Mouse (Mus musculus) cerebellum, postnatal 4 days (tissue): ENCODE results near the gene Fam228a.
"Not testable (repeated sequence)": the region's sequence is repeated elsewhere in the genome, so short reads cannot be mapped to it uniquely, and the experiment has no call there.

Source experiments
- DNase-seq, 2 experiments: peaks; one replicate each; pipeline ENCODE4 v3.0.0; 2022; ENCODE audit warnings: low spot score in 2 of 2, mixed read lengths in 1 of 2

Fam228a gene

DNA sequence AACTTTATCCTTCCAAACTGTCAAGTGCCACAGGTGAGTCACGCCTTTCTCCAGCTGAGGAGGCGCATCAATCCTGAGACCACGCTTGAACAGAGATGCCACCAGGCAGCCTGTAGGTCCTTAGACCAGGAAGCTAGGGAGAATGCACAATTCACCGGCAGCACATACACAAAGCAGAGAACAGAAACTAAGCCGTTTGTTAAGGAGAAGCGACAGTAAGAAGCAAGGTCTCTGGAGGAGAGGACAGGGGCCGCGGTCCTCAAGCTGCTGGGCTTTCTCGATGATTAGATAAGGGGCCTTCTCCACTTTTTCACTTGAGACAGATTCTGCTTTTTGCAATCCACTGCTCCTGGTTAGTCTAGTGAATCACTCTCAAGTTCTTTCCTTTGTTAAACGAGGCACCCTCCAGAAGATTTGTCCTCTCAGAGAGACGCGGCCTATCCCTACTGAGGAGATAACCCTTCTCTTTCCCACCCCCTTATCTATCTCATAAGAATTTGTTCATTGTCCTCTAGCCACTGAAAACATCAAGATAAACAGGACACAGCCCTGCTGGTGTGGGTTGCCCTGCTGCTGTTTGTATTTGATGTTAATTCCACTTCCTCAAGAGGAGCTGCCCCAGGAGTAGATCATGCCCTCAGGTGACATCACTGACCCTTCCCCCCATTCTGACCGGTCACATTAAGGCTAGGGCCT lies 19.0 kb downstream of the Fam228a start:
- no peak for DNase-seq

DNA sequence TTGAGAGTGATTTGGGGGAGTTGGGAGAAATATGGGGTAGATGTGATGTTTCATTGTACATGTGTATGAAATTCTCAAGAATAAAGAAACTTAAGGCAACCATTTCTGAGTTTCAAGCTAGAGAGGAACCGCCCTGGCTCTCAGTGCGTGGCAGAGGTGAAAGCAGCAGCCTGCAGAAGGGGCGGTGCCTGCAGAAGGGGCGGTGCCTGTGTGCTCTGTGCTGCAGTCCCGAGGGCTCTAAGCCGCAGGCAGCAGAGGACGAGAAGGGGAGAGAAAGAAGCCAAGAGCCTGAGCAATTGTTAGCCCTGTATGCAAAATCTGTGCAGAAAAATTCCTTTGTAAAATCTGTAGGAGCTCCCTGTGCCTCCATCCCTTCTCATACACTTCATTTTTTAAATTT lies 20.8 kb downstream of the Fam228a start:
- DNase-seq: no peak

DNA sequence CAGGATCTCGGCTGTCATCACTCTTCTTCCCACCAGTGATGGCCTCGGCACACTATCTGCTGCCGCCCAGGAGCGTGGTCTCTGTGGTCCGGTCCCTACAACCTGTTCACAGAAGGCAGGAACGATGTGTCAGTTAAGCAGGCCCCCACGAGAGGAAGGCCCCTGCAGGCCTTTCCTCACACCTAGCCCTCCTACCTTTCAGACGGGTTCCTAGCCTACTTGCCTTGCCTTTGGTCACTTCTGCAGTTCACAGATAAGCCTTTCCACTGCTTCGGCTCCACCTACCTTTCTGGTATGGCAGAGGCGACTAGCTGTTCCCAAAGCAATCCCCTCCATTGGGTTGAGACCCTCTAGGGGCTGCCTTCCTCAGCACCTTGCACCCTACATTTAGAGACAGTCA lies 22.6 kb downstream of the Fam228a start:
- DNase-seq: no peak

DNA sequence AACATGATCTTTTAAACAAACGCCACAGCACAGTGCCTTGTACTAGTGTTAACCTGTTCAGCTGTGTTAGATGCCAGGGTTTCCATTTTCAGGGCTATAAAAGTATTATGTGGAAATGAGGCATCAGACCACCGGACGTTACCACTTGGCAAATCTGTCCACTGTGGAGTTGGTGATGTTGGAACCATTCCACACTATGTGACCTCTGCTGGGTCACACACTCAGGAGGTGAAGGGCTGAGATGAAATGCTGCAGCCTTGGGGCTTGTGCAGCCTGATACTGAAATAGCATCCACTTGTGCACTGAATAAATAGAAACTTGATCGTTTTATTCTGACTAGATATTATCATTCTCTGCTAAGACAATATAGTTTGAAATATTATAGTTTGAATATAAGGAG lies 24.9 kb downstream of the Fam228a start:
- no peak for DNase-seq

DNA sequence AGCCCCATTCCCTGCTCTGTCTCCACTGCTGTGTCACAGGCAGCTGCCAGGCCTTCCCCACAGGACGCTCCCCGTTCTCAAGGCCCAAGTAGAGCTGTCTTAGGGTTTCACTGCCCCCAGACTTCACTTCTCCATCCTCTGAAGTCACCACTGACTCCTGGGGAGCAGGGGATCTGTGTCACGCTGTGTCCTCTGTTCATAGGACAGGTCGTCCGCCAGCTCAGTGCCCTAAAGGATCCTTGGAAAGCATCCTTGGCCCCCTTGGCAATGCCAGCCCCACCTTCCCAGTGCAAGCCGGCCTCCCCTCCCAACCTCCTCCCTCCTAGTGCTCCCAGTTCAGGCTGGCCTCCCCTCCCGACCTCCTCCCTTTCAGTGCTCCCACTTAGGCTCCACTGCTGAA lies 28.3 kb downstream of the Fam228a start:
- DNase-seq: no peak

DNA sequence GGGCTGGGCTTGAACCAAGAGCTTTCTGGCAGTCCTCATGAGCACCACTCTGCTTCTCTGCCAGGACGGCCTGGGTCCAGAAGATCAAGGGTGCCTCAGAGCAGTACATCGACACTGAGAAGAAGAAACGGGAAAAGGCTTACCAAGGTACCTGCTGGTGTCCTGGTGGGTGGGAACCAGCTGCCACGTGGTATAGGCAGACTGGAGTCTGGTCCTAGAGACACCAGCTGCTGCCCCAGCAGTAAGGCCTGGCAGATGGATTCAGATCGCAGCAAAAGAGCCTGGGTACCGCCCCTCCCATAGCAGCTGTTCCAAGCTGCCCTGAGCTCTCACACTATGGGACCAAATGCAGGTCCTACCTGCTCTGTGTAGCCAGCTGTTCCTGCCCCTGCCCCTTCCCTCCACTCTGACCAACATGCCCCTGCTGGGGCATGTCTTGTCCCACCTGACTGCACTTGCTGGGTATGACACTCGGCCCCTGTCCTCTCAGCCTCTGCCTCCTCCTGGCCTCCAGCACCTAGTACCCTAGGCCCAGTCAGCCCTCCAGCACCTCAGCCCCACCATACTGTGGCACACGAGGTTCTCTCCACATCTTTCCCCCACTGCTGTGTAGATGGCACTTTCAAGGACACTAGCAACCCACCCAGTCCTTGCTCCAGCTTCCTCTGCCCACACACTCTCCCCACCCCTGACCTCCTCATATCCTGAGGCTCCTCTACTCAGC lies 29.2 kb downstream of the Fam228a start:
- DNase-seq: peak in 1 of 2 experiments; percentile 55

DNA sequence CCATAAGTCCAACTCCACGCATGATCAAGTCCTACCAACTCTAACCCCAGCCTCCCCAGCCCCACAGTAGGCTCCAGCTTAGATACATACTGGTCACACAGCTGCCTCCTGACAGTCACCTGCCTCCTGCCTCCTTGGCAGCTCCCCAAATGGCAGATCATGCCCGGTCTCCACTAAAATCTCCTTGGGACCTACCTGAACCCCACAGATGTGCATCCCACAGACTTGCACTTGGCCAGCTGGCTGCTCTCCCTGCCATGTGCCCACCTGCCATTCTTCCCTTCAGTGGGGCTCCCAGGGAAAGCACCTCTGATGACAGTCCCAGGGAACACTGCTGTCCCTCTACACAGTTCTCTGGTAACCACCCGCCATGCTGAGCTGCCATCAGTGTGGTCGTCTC lies 29.9 kb downstream of the Fam228a start:
- DNase-seq: no peak

DNA sequence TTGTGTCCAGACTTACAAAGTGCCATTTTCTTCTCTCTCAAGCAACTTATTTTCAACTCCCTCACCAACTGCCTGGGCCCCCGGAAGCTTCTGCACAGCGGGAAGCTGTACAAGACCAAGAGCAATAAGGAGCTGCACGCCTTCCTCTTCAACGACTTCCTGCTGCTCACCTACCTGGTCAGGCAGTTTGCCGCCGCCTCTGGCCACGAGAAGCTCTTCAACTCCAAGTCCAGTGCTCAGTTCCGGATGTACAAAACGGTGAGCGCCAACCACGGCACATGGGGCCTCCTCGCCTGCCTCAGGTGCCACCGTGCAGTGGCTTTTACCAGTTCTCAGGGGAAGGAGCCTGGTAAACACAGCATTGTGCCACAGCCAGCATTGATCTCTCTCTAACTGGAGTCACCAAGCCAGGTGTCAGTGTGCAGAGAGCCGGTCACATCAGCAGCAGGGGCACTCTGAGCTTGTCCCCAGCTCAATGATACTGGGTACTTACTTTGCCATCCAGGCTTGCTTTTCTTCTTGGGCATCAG lies 30.7 kb downstream of the Fam228a start:
- no peak for DNase-seq

DNA sequence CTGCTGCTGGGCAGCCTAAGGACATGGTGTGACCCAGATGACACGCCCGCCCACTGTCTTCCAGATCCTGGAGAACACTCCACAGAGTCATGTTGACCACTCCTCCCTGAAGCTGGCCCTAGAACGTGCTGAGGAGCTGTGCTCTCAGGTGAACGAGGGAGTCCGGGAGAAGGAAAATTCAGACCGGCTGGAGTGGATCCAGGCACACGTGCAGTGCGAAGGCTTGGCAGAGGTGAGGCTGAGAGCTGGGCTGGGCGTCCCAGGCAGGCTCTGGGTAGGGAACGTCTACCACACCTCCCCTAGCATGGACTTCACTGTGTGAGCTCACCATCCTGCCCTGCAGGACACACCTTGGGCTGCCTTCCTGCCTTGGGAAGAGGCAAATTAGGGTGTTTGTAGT lies 31.3 kb downstream of the Fam228a start:
- DNase-seq: no peak

DNA sequence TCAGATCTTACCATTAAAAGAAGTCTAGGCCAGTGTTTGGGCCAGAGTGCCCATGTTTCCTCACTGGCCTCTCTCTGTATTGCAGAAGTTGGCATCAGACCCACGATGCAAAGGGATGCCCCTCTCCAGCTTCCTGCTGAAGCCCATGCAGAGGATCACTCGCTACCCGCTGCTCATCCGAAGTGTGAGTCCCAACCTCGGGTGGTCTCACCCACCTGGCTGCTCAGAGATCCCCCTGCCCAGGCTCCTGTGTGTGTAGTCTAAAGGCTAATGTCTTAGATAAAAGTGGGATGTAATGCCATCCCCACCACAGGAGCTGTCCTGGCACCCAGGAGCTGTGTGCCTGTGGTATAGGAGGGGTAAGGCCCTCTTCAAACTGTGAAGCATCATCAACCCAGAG lies 32.1 kb downstream of the Fam228a start:
- DNase-seq: no peak

DNA sequence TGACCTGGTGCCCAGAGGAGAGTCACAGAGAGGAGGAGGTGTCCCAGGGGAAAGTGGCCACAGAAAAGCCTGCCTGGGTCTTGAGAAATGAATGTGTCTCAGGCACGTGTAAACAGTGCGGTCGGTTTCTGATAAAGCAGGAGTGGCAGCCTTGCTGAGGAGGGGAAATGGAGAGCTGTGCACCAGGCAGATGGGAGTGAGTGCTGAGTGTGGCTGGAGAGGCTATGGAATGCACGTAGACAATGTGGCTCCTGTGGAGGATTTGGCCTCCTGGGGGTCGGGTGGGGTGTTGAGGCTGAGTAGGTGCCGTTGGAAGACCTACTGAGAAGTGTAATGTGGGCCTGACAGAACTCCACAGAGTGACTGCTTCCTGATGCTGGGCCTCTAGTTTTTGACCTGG lies 32.6 kb downstream of the Fam228a start:
- not testable (repeated sequence) for DNase-seq

DNA sequence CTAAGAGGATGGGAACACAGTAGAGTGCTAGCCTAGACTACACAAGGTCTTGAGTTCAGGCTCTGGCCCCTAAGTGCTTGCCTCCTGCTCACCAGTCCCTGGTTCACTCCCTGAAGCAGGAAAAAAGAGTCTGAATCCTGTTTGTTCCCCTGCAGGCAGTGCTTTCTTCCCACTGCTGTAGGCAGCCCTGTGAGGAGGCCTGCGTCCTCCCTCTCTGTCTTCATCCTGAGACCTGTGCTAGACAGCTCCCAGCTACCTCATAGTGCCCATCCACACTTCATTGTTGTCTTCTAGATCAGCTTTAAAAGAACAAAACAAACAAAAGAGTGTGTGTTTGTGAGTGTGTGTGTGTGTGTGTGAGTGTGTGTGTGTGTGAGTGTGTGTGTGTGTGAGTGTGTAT lies 43.7 kb downstream of the Fam228a start:
- DNase-seq: no peak

DNA sequence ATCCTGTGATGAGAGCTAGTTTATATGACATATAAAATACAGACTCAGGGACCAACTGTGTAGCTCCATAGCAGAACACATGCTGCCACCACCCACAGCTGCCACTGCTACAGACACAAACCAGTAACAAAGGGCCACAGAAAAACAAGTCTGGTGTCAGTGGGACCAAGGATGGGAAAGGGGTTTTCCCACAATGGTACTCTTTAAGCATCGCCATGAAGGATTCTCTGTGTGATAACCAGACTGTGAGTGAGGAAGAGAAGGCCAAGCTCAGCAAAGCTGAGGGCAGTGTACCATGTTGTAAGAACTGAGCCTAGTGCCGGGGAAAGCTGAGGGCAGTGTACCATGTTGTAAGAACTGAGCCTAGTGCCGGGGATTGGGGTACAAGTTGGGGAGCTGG lies 47.0 kb downstream of the Fam228a start:
- DNase-seq: no peak

DNA sequence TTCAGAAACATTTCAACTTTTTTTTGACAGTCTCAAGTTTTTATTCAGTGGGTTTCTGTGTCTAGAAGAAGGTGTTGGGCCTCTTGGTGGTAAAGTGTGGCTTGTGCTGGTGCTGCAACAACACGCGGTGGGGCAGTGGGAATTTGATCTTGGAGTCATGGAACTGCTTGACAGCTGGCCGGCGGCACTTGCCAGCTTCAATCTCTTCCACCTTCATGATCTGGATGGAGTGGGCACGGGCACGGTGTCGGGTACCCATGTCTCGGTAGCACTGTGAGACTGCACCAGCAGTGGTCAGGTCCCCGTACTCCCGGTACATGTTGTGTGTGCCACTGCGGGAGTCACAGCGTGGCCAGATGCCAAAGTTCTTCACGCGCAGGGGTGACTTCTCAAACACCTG lies 48.9 kb downstream of the Fam228a start:
- DNase-seq: peak in 1 of 2 experiments; percentile 66

DNA sequence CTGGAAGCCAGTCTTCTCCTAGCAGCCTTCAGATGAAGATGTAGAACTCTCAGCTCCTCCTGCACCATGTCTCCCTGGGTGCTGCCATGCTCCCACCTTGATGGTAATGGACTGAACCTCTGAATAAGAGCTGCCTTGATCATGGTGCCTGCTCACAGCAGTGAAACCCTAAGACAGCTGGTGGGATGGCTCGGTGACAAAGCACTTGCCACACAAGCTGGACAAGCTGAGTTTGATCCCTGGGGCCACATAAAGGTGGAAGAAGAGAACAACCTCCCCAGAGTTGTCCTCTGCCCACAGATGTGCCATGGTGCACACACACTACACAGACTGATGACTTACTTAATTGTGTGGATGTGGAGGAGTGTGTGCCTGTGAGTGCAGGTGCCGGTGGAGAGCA lies 49.8 kb downstream of the Fam228a start:
- DNase-seq: no peak

DNA sequence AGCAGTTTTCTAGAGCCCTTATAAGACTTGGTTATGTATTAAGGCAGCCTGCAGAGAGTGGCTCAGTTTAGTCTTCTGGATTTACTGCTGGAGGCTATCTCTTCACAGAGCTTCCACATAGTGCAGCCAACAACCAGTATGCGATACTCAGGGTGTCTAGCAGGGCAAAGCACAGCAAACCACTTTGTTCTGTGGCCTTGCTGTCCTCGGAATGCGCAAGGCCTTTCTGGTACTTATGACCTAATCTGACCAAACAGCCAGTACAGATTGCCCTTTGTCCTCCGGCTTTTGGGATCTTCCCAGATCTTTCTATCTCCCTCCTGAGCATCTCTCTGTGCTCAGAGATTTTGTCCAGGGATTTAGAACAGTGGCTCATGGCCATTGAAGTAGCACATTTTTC lies 52.8 kb downstream of the Fam228a start:
- no peak for DNase-seq

DNA sequence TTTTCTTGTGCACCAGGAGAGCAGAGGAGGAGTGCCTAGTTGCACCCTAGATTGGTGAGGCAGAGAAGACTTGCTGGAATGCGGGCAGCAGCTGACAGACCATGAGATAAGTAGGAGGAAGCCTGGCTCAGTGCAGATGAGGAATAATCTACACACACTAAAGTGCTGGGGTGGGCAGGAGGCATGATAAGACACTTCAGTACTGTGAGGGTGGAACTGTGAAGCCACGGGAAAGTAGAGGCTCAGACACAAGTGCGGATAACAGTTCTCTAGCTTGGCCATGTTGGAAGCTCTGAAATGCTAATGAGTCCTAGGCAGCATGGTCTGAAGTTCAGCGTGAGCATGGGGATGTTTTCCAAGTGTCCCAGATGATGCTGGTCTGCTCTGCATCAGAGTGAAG lies 58.3 kb downstream of the Fam228a start:
- no peak for DNase-seq

DNA sequence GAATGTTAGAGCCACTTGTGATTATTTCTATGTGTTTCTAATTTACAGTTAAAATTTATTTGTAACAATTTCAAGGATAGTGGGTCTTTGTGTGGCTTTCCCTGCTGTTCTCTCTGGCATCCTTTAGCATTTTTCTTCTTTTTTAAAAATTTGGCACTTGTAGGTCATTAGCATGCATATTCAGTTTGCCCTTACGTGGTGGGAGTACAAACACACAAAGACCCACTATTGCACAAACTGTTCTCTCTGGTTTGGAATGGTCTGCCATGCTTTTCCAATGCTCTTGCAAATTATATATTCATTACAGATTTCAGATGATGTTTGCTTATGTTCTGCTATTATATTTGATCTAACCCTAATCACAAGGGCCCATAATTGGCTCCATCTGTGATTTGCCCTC lies 61.9 kb downstream of the Fam228a start:
- no peak for DNase-seq

DNA sequence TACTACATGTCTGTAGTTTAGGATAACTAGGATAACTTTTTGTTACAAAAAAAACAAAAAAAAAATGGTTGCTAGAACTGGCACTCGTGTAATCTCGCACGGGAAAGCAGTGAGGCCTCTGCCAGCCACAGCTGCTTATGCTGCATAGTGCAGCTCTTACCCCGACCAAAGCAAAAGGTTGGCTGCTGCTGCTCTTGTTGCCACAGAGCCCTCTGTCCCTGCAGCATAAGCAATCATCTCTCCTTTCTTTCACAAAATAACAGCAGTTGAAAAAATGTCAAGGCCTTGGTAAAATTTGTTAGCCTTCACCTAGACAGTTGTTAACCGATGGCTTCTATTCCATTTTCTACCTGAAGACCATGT lies 72.6 kb downstream of the Fam228a start:
- no peak for DNase-seq

DNA sequence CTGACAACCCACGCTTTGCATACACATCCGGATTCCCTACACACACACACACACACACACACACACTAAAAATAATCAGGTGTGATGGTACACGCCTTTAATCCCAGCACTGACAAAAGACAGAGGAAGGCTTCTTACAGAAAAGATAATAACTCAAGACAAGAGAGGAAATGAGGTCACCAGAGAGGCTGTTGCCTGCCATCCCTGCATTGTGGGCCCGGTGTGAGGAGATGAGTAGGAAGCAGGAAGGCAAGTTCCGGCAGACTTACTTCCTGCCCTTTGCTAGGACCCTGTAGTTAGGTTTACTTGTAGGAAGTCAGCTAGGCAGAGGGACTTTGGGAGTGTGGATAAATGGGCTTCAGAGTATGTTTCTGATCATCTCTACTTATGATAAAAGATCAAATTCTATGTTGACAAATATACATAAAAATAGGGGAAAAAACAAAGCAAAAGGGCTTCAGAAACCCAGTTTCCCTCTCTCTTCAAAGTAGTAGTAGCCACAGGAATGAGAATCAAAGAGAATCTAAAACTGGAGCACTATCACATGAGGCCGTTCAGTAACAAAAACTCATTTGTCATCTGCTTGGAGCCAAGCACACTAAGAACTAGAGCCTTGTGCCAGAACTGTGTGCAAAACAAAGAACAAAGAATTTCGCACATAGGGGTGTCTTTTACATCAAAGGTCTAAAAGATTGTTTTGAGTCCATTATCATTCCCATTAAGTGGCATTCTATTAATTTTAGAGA lies 73.1 kb downstream of the Fam228a start:
- no peak for DNase-seq
